Mouse (Mus musculus) CH12.LX (cell line): ENCODE measurements around the gene Dnajc17. TPM values are rescaled to one million over a fixed set of nuclear protein-coding genes. Genes with fewer than 3 reads are reported as not detected.

Experiments
- DNase-seq: peaks from one replicate; pipeline ENCODE4 v3.0.0-alpha.2; 2013; ENCODE audit errors: extremely low read depth
- H3K27ac ChIP-seq: 2 replicates; pipeline ENCODE4 v1.5.1; 2012; ENCODE audit warnings: low read depth, mild to moderate bottlenecking, control low read depth, moderate library complexity; ENCODE audit not compliant: insufficient read depth
- H3K27me3 ChIP-seq: replicated peaks from 2 replicates; pipeline ENCODE3; 2012; ENCODE audit warnings: inconsistent platforms
- H3K36me3 ChIP-seq, 2 experiments: replicated peaks in 1 of 2; 2 replicates each; pipeline versions ENCODE3 to v1.6.1; 2012; ENCODE audit warnings: inconsistent platforms in 1 of 2, low read length in 1 of 2, mild to moderate bottlenecking in 1 of 2, mixed read lengths in 1 of 2, moderate library complexity in 1 of 2; ENCODE audit not compliant: control insufficient read depth in 1 of 2, insufficient read depth in 1 of 2
- H3K4me1 ChIP-seq, 2 experiments: 2 replicates each; pipeline ENCODE4 v1.6.1; 2012; ENCODE audit warnings: inconsistent platforms in 1 of 2, moderate library complexity in 1 of 2; ENCODE audit not compliant: insufficient read depth in 2 of 2, control insufficient read depth in 1 of 2
- H3K4me2 ChIP-seq: 2 replicates; pipeline ENCODE4 v1.6.1; 2012; ENCODE audit warnings: low read depth, mild to moderate bottlenecking, control low read depth; ENCODE audit not compliant: poor library complexity, insufficient read depth, severe bottlenecking
- H3K4me3 ChIP-seq, 3 experiments: fragments of 150-350 bp in 1 of 3; sonication (generic) in 1 of 3; replicated peaks in 1 of 3; 2 replicates each; pipeline versions ENCODE3 to v1.5.1; 2011 to 2012; ENCODE audit warnings: low read depth in 2 of 3, low read length in 2 of 3, mild to moderate bottlenecking in 2 of 3, moderate library complexity in 2 of 3, control low read depth in 1 of 3, improper control_type of control experiment in 1 of 3, inconsistent platforms in 1 of 3, mixed read lengths in 1 of 3; ENCODE audit not compliant: poor library complexity in 1 of 3
- H3K79me2 ChIP-seq: replicated peaks from 2 replicates; pipeline ENCODE4 v1.6.1; 2012; ENCODE audit warnings: mild to moderate bottlenecking, moderate library complexity; ENCODE audit not compliant: control insufficient read depth, poor library complexity, insufficient read depth, severe bottlenecking; ENCODE audit errors: extremely low read depth
- H3K9ac ChIP-seq: 2 replicates; pipeline ENCODE4 v1.6.1; 2012; ENCODE audit warnings: low read depth, mild to moderate bottlenecking, control low read depth, moderate library complexity; ENCODE audit not compliant: insufficient read depth
- H3K9me3 ChIP-seq: replicated peaks from 2 replicates; pipeline ENCODE3; 2012; ENCODE audit warnings: low read length, inconsistent platforms, mixed read lengths
- CTCF ChIP-seq, 2 experiments: IDR thresholded peaks in 1 of 2; conservative IDR thresholded peaks in 1 of 2; 2 replicates each; pipeline ENCODE4 v1.5.1; 2011 to 2012; ENCODE audit warnings: low read depth in 2 of 2, low read length in 2 of 2, improper control_type of control experiment in 1 of 2, inconsistent platforms in 1 of 2, mild to moderate bottlenecking in 1 of 2, moderate library complexity in 1 of 2
- ELF1 ChIP-seq: IDR thresholded peaks from 2 replicates; pipeline ENCODE4 v1.6.1; 2014; ENCODE audit warnings: low read depth, mild to moderate bottlenecking, inconsistent platforms, low read length, improper control_type of control experiment
- ETS1 ChIP-seq: conservative IDR thresholded peaks from 2 replicates; pipeline ENCODE4 v1.6.1; 2012; ENCODE audit warnings: low read depth, mild to moderate bottlenecking, inconsistent platforms, low read length, improper control_type of control experiment, moderate library complexity
- IRF4 ChIP-seq: IDR thresholded peaks from 2 replicates; pipeline ENCODE4 v1.6.1; 2014; ENCODE audit warnings: low read depth, mild to moderate bottlenecking, inconsistent platforms, low read length, improper control_type of control experiment
- JUN ChIP-seq: IDR thresholded peaks from 2 replicates; pipeline ENCODE4 v1.6.1; 2011; ENCODE audit warnings: low read depth, mild to moderate bottlenecking, low read length, improper control_type of control experiment, moderate library complexity; ENCODE audit not compliant: insufficient read depth
- JUND ChIP-seq: conservative IDR thresholded peaks from 2 replicates; pipeline ENCODE4 v1.6.1; 2011; ENCODE audit warnings: low read depth, low read length, improper control_type of control experiment
- MAFK ChIP-seq: IDR thresholded peaks from 2 replicates; pipeline ENCODE4 v1.6.1; 2011; ENCODE audit warnings: low read length, improper control_type of control experiment; ENCODE audit not compliant: insufficient replicate concordance
- MEF2A ChIP-seq: IDR thresholded peaks from 2 replicates; pipeline ENCODE4 v1.6.1; 2014; ENCODE audit warnings: low read depth, mild to moderate bottlenecking, inconsistent platforms, low read length, improper control_type of control experiment, borderline replicate concordance
- MXI1 ChIP-seq: IDR thresholded peaks from 2 replicates; pipeline ENCODE4 v1.6.1; 2011; ENCODE audit warnings: mild to moderate bottlenecking, low read depth, low read length, improper control_type of control experiment
- MYC ChIP-seq: IDR thresholded peaks from 2 replicates; pipeline ENCODE4 v1.6.1; 2011; ENCODE audit warnings: low read depth, mild to moderate bottlenecking, improper control_type of control experiment, low read length
- NELFE ChIP-seq: IDR thresholded peaks from 2 replicates; pipeline ENCODE4 v1.6.1; 2011; ENCODE audit warnings: low read depth, low read length, improper control_type of control experiment
- PAX5 ChIP-seq: IDR thresholded peaks from 2 replicates; pipeline ENCODE4 v1.6.1; 2012; ENCODE audit warnings: low read length, inconsistent platforms, mixed read lengths
- POLR2A ChIP-seq: IDR thresholded peaks from 2 replicates; pipeline ENCODE4 v1.6.1; 2011; ENCODE audit warnings: low read depth, mild to moderate bottlenecking, improper control_type of control experiment, low read length
- RAD21 ChIP-seq: IDR thresholded peaks from 2 replicates; pipeline ENCODE4 v1.6.1; 2011; ENCODE audit warnings: low read depth, mild to moderate bottlenecking, low read length, improper control_type of control experiment, moderate library complexity
- RCOR1 ChIP-seq: conservative IDR thresholded peaks from 2 replicates; pipeline ENCODE4 v1.6.1; 2012; ENCODE audit warnings: low read depth, mild to moderate bottlenecking, inconsistent platforms, low read length, improper control_type of control experiment
- SMC3 ChIP-seq: IDR thresholded peaks from 2 replicates; pipeline ENCODE4 v1.6.1; 2011; ENCODE audit warnings: low read depth, low read length, improper control_type of control experiment
- TCF12 ChIP-seq: IDR thresholded peaks from 2 replicates; pipeline ENCODE4 v1.6.1; 2014; ENCODE audit warnings: low read depth, mild to moderate bottlenecking, inconsistent platforms, low read length, improper control_type of control experiment
- USF1 ChIP-seq: IDR thresholded peaks from 2 replicates; pipeline ENCODE4 v1.6.1; 2014; ENCODE audit warnings: low read depth, mild to moderate bottlenecking, inconsistent platforms, low read length, improper control_type of control experiment
- USF2 ChIP-seq: conservative IDR thresholded peaks from 2 replicates; pipeline ENCODE4 v1.6.1; 2011; ENCODE audit warnings: low read depth, low read length, improper control_type of control experiment
- dilution Hi-C: fragments of 300-500 bp; cut with MboI; formaldehyde crosslinking; loops from 2 replicates; pipeline ENCODE4 v1.14.3; 2020; ENCODE audit warnings: low sequenced_read_pairs; ENCODE audit not compliant: extremely low pct_unique_long_range_greater_than_20kb, extremely low pct_ligation_motif_present
- in situ Hi-C: fragments of 300-500 bp; cut with MboI; formaldehyde crosslinking; loops from 3 replicates; pipeline ENCODE4 v1.14.3; 2019; ENCODE audit warnings: low sequenced_read_pairs, low pct_ligation_motif_present, low pct_unique_long_range_greater_than_20kb, mixed read lengths
- polyA plus RNA-seq: library from polyadenylated mRNA; unstranded; fragments of >175 nt; gene quantifications from 2 replicates; pipeline ENCODE4 v1.2.1, GENCODE M21; 2012; ENCODE audit warnings: low read depth; ENCODE audit not compliant: insufficient read length
- total RNA-seq, 2 experiments: library from RNA; depleted of rRNA; stranded (reverse); fragments of 300-350 nt in 1 of 2; fragments of >200 nt in 1 of 2; gene quantifications; 2 replicates each; pipeline ENCODE4 v1.2.3; 2012 to 2014

The Dnajc17 gene
- total and polyA plus RNA-seq, 3 experiments: 15.3 to 22.9 (median 19.8) TPM

- Histone ChIP-seq H3K9ac (0 out of 2 replicates have a peak overlapping the region, but pooled peaks have one; percentile 62), H3K9me3 (peaks cover 5% of the 10 kb centered on the region), H3K36me3 (peaks cover 19 to 39% of the 10 kb centered on the region in 2 experiments), H3K4me3 (peak overlapping the region; percentile 20 to 54 (median 29)), H3K79me2 (no peaks in the 10 kb centered on the region; the same call in 1 of the 2 replicates), H3K4me1 (peaks cover 34 to 78% of the 10 kb centered on the region in 2 experiments), H3K27ac (peak overlapping the region; percentile 81), H3K4me2 (peak overlapping the region; percentile 85), H3K27me3 (no peaks in the 10 kb centered on the region)
- TF ChIP-seq TCF12 (no peak), MYC (0 out of 2 replicates have a peak, but pooled peaks have one; percentile 13), MAFK (no peak), JUN (no peak), CTCF (conservative IDR thresholded peaks at IDR 0.05 in 1 of 2, IDR thresholded peaks at IDR 0.05 in 1 of 2; ENCODE audit: low read depth in 2 of 2, low read length in 2 of 2) (peak in 1 of 2 experiments; percentile 53; a peak in 2 of 4 replicates), USF1 (no peak), USF2 (no peak), MXI1 (no peak), RAD21 (no peak; the same call in 1 of the 2 replicates), NELFE (no peak), MEF2A (no peak), RCOR1 (0 out of 2 replicates have a peak, but pooled peaks have one; percentile 2), SMC3 (peak; percentile 13; the same call in 1 of the 2 replicates), PAX5 (no peak)
- no peak for DNase-seq
- dilution Hi-C loops: no loop called here
- in situ Hi-C loops: loop anchor here (25.0 kb wide), 2 partner anchors 289 to 414 kb away; partner anchors contain the start of genes Ccdc9b and Phgr1
These were observed 31.8 kb downstream of the Dnajc17 start for GRCm38 (mm10) chr2:119176761-119177160.

DNA sequence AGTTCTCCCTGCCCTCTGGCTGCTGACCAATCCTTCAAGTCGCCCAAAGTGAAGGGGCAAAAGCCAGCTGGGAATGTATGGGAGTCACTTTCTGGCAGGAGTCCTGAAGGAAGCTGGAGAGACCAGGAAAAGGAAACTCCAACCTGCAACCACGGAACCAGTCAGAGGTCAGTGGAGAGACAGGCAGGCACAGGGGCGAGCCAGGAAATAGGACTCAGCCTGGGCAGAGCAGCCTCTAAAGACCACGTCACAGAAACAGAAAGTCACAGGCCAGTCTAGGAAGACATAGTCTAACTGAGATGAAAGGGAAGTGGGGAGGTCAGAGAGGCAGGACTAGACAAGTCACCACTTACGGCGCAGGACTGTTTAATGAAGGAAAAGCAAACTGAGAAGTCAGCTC, 33.0 kb downstream of the Dnajc17 start:
- Histone ChIP-seq H3K79me2 (no peaks in the 10 kb centered on the region; the same call in 1 of the 2 replicates), H3K4me1 (peaks cover 39 to 90% of the 10 kb centered on the region in 2 experiments), H3K27ac (peak overlapping the region; percentile 93), H3K4me2 (peak overlapping the region; percentile 85), H3K9me3 (peaks cover 5% of the 10 kb centered on the region), H3K36me3 (peaks cover 18 to 35% of the 10 kb centered on the region in 2 experiments), H3K4me3 (peak overlapping the region; percentile 54 to 57 (median 57)), H3K9ac (peak overlapping the region; percentile 62), H3K27me3 (no peaks in the 10 kb centered on the region)
- peak; percentile 52 for DNase-seq
- dilution Hi-C loops: no loop called here
- in situ Hi-C loops: loop anchor here (25.0 kb wide), 2 partner anchors 288 to 413 kb away; partner anchors contain the start of genes Ccdc9b and Phgr1
- peak; percentile 30; the same call in 1 of the 2 replicates for TF ChIP-seq ETS1
- peak; percentile 26; the same call in 1 of the 2 replicates for TF ChIP-seq MEF2A
- peak; percentile 35; the same call in 1 of the 2 replicates for TF ChIP-seq TCF12
- no peak for TF ChIP-seq CTCF (conservative IDR thresholded peaks at IDR 0.05 in 1 of 2, IDR thresholded peaks at IDR 0.05 in 1 of 2; ENCODE audit: low read depth in 2 of 2, low read length in 2 of 2)
- no peak for TF ChIP-seq RAD21
- TF ChIP-seq ELF1: peak; percentile 69
- peak; percentile 53 for TF ChIP-seq POLR2A
- no peak for TF ChIP-seq USF1
- TF ChIP-seq JUND: no peak
- peak; percentile 55 for TF ChIP-seq IRF4
- TF ChIP-seq RCOR1: no peak
- TF ChIP-seq MYC: 0 out of 2 replicates have a peak, but pooled peaks have one; percentile 24
